Mouse (Mus musculus) limb, embryonic 15.5 days (tissue): ENCODE data around the gene Srxn1. TPM values are rescaled to one million over a fixed set of nuclear protein-coding genes. Genes with fewer than 3 reads are reported as not detected.

Experiments
- ATAC-seq: fragments of 200-750 bp; cut with Nextera tagmentation; 2 replicates; pipeline ENCODE4 v1.8.0; 2017; ENCODE audit warnings: low read depth, moderate TSS enrichment; ENCODE audit not compliant: insufficient number of reproducible peaks, low FRiP score, low TSS enrichment
- H3K27ac ChIP-seq: fragments of 300-500 bp; sonication (generic); 2 replicates; pipeline ENCODE4 v1.5.1; 2015; ENCODE audit warnings: moderate library complexity, mild to moderate bottlenecking, inconsistent platforms
- H3K27me3 ChIP-seq: fragments of 300-500 bp; sonication (generic); 2 replicates; pipeline ENCODE4 v1.6.1; 2015; ENCODE audit warnings: inconsistent platforms
- H3K36me3 ChIP-seq: fragments of 300-500 bp; sonication (generic); 2 replicates; pipeline ENCODE4 v1.6.1; 2015; ENCODE audit warnings: inconsistent platforms
- H3K4me1 ChIP-seq: fragments of 300-500 bp; sonication (generic); 2 replicates; pipeline ENCODE4 v1.6.1; 2015; ENCODE audit warnings: inconsistent platforms
- H3K4me2 ChIP-seq: fragments of 300-500 bp; sonication (generic); 2 replicates; pipeline ENCODE4 v1.6.1; 2015; ENCODE audit warnings: mild to moderate bottlenecking, inconsistent platforms
- H3K4me3 ChIP-seq: fragments of 300-500 bp; sonication (generic); 2 replicates; pipeline ENCODE4 v1.5.1; 2015; ENCODE audit warnings: mild to moderate bottlenecking, inconsistent platforms
- H3K9ac ChIP-seq: fragments of 300-500 bp; sonication (generic); 2 replicates; pipeline ENCODE4 v1.6.1; 2015; ENCODE audit warnings: inconsistent platforms
- H3K9me3 ChIP-seq: fragments of 300-500 bp; sonication (generic); 2 replicates; pipeline ENCODE4 v1.6.1; 2016; ENCODE audit warnings: inconsistent platforms
- WGBS: fragments of 180-500 bp; shearing (Covaris S2); methylation state at CpG from one replicate; pipeline ENCODE4 v1.1.7; 2015; 5-methylcytosine and 5-hydroxymethylcytosine counted together
- polyA plus RNA-seq: library from polyadenylated mRNA; unstranded; fragments of >200 nt; fragmentation: Nextera tagmentation; extraction: Ambion mirVana; gene quantifications from 2 replicates; pipeline ENCODE4 v1.2.1, GENCODE M21; 2015

Srxn1 gene
- polyA plus RNA-seq, 1 experiment from 2014 or later, result 11.3 TPM

DNA sequence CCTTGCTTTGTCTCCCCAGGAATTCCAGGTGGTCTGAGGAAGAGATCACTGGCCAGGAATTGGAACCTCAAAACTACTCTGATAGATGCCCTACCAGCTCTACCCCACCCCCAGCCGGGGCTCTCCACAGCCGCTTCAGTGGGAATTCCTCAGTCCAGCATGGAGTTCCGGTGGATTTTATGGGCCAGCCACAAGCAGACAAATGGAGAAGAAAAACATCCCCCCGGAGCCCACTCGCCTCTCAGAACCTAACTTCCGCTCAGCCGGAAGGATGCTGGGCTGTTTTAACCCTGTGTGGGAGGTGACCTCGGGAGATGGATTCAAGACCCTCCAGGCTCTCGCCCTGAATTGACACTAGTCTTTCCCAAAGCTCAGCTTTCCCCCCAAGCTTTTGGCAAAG, 26.7 kb downstream of the Srxn1 start:
- H3K4me1 ChIP-seq, result peaks cover 13% of the 10 kb centered on the region

DNA sequence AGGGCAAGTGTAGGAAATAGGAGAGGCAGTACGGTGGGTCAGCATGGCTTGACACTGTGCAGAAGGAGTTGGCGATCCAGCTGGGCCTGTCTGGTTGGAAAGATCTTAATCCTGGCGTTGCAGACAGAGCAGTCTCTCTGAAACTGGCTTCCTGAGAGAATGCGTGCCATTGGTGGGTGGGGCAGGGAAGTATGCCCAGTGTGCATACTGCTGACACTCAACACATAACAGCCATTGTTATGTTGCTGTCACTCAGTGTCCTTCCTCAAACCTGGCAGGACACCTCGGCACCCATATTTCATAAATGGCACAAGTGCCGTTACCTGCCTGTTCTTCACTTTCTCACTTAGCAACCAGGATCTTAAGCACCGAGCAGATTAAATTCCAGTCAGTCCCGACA, 27.4 kb downstream of the Srxn1 start:
- no peaks in the 10 kb centered on the region for H3K27me3 ChIP-seq
- no peak for ATAC-seq
- no peak overlapping the region for H3K4me2 ChIP-seq
- no peak overlapping the region for H3K27ac ChIP-seq
- H3K9ac ChIP-seq, result no peak overlapping the region
- H3K36me3 ChIP-seq, result no peaks in the 10 kb centered on the region
- H3K4me1 ChIP-seq, result peaks cover 13% of the 10 kb centered on the region
- H3K9me3 ChIP-seq, result no peaks in the 10 kb centered on the region
- 50% methylated on average over 8 of the region's 8 CpGs for WGBS
- no peak overlapping the region for H3K4me3 ChIP-seq

More for the DNA sequence above, 26.7 kb downstream of the Srxn1 start:
- Histone ChIP-seq H3K27me3 (no peaks in the 10 kb centered on the region), H3K9me3 (no peaks in the 10 kb centered on the region), H3K9ac (no peak overlapping the region), H3K4me3 (no peak overlapping the region), H3K27ac (no peak overlapping the region), H3K36me3 (no peaks in the 10 kb centered on the region), H3K4me2 (no peak overlapping the region)
- ATAC-seq, result no peak
- WGBS, result 18% methylated on average over 9 of the region's 9 CpGs

DNA sequence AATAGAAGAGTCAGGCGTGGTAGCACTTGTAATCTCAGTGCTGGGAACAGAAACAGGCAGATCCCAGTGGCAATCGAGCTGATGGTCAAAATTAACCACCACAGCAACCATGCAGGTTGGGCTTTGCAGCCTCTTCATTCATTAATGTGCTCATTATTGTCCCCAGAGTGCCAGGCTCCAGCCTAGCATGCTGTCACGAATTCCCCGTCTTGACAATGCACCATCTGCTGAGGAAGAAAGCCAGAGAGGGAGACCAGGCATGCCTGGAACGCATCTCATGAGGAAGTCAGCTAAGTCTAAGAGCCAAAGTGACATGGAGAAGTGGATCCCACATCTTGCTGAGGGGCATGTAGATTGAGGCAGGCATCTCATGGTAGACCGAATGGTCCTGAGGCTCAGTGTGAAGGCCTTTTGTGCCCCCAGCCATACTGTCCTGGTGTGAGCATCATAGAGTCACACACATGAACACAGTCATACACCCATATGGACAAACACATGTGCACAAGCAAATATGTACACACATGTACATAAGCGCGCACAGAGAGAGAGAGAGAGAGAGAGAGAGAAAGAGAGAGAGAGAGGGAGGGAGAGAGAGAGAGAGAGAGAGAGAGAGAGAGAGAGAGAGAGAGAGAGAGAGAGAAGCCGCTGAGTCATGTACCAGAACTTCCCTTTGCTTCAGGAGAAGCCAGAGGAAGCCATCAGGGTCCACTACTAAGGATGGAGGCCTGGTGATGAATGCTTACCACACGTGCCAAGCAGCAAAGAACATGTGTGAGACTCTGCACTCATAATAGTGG, 34.1 kb downstream of the Srxn1 start:
- WGBS, result 73% methylated on average over 10 of the region's 10 CpGs
- Histone ChIP-seq H3K4me1 (peaks cover 32% of the 10 kb centered on the region), H3K9me3 (no peaks in the 10 kb centered on the region), H3K27ac (no peak overlapping the region), H3K36me3 (no peaks in the 10 kb centered on the region), H3K4me2 (no peak overlapping the region), H3K4me3 (no peak overlapping the region), H3K27me3 (peaks cover 41% of the 10 kb centered on the region), H3K9ac (no peak overlapping the region)
- ATAC-seq, result no peak

DNA sequence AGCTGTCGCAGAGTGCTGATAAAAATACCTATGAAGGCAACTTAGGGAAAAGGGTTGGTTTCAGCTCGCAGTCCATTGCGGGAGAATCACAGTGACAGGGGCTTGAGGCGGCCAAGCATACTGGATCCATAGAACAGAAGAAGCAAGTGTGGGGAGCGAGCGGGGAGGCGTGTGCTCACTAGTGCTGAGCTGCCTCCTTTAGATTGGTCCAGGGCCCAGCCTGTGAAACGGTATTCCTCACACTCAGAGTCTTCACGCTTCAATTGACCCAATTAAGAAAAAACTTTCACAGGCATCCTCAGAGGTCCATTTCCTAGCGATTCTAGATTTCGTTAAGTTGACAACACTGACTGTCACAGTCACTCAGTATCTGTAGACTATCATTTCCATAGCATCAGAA, 35.6 kb downstream of the Srxn1 start:
- Histone ChIP-seq H3K4me3 (no peak overlapping the region), H3K27me3 (peaks cover 55% of the 10 kb centered on the region), H3K4me1 (peaks cover 32% of the 10 kb centered on the region), H3K9me3 (no peaks in the 10 kb centered on the region), H3K27ac (no peak overlapping the region), H3K36me3 (no peaks in the 10 kb centered on the region), H3K9ac (no peak overlapping the region), H3K4me2 (no peak overlapping the region)
- ATAC-seq, result no peak
- 43% methylated on average over 11 of the region's 11 CpGs for WGBS

DNA sequence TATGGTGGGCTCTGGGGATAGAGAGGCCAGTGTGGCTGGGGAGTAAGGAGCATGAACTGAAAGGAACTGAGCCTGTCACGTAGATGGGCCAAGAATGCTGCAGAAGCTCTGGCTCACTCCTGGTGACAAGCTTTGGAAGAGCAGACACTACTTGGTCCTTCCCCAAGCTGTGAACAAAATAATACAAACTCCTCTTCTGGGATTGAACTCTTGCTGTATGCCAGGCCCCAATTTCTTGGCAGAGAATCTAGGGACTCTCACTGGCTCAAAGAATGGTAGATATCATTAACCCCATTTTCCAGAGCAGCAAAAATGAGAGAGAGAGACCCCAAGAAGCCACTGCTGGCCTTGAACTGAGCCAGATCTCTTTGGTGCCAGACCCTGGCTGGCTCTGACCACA, 36.2 kb downstream of the Srxn1 start:
- Histone ChIP-seq H3K4me2 (peak overlapping the region; percentile 55), H3K4me1 (peaks cover 32% of the 10 kb centered on the region)

DNA sequence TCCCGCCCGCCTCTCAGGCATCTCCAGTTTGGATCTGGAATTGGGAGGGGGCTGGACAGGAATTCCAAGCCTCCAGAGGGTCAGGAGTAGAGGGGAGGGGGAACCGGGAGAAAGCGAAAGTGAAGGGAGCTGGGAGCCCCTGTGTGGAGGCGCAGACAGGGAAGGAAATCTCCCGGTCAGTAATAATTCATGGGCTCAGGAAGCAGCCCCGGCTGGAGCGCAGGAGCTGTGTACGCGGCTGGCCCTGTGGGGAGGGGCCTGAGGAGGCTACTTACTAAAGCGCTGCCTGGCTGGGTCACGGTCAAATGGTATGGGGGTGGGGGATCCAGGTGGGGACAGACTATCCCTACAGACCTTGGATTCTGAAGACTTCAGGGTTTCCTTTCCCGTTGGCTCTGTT, 36.7 kb downstream of the Srxn1 start:
- Histone ChIP-seq H3K9ac (no peak overlapping the region), H3K9me3 (no peaks in the 10 kb centered on the region), H3K4me1 (peaks cover 32% of the 10 kb centered on the region), H3K4me3 (peak overlapping the region; percentile 36), H3K36me3 (no peaks in the 10 kb centered on the region), H3K27me3 (peaks cover 55% of the 10 kb centered on the region), H3K27ac (no peak overlapping the region), H3K4me2 (peak overlapping the region; percentile 55)
- no peak for ATAC-seq
- WGBS, result 2% methylated on average over 13 of the region's 13 CpGs

More for the DNA sequence above, 36.2 kb downstream of the Srxn1 start:
- H3K27me3 ChIP-seq, result peaks cover 55% of the 10 kb centered on the region
- ATAC-seq, result no peak
- WGBS, result 38% methylated on average over 1 of the region's 1 CpGs
- H3K27ac ChIP-seq, result no peak overlapping the region
- no peaks in the 10 kb centered on the region for H3K36me3 ChIP-seq
- no peak overlapping the region for H3K9ac ChIP-seq
- peak overlapping the region; percentile 36 for H3K4me3 ChIP-seq
- no peaks in the 10 kb centered on the region for H3K9me3 ChIP-seq

DNA sequence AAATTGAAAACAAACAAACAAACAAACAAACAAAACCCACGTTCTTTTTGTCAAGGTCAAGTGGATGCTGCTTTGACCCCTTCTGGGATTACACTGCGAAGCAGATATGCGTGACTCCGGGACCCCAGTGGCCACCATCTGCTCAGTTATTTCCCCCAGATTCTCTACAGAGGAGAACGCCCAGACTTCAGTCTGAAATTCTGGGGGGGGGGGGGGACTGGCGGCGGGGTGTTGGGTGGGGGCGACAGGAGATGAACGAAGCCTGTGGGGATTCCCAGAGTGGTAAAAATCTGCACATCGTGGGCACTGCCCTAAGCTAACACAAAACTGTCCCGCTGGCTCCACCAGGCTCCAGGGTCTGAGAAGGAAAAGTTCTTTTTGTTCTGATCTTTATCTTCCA, 37.3 kb downstream of the Srxn1 start:
- Histone ChIP-seq H3K27me3 (peaks cover 57% of the 10 kb centered on the region), H3K4me2 (peak overlapping the region; percentile 93; the same call in 1 of the 2 replicates), H3K9ac (no peak overlapping the region), H3K36me3 (no peaks in the 10 kb centered on the region), H3K9me3 (no peaks in the 10 kb centered on the region), H3K27ac (no peak overlapping the region), H3K4me1 (peaks cover 32% of the 10 kb centered on the region), H3K4me3 (peak overlapping the region; percentile 49)
- WGBS, result 3% methylated on average over 11 of the region's 11 CpGs
- no peak for ATAC-seq

DNA sequence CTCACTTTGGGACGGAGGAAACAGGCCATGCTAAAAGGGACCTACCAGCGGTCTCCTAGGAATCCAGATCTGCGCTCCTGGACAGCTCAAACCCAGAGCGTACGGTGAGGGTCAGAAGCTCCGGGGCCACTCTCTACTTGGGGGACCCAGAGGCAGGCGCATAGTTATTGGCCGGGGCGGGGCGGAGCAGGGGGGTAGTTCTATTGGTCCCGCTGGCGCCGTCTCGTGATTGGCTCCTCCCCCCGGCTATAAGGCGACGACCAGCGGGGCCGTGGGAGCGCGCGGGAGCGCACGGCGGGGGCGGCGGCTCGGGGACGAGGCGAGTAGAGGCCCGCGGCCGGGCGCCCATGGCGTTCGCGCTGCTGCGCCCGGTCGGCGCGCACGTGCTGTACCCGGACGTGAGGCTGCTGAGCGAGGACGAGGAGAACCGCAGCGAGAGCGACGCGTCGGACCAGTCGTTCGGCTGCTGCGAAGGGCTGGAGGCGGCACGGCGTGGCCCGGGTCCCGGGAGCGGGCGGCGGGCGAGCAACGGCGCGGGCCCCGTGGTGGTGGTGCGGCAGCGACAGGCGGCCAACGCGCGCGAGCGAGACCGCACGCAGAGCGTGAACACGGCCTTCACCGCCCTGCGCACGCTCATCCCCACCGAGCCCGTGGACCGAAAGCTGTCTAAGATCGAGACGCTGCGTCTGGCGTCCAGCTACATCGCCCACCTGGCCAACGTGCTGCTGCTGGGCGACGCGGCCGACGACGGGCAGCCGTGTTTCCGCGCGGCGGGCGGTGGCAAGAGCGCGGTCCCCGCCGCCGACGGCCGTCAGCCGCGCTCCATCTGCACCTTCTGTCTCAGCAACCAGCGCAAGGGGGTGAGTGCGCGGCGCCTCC, 38.2 kb downstream of the Srxn1 start, which contains the start of gene Tcf15:
Tcf15 (plus strand) TSS at position 283 of the 879 bp plus-strand sequence.
- ATAC-seq, result peak; percentile 70; the same call in 1 of the 2 replicates
- WGBS, result under 1% methylated on average over 114 of the region's 118 CpGs
- Histone ChIP-seq H3K9ac (peak within 1 kb of the TSS; percentile 26; the same call in 1 of the 2 replicates), H3K4me3 (peak within 1 kb of the TSS; percentile 49), H3K36me3 (no peaks in the 10 kb centered on the region), H3K4me2 (peak within 1 kb of the TSS; percentile 93), H3K9me3 (no peaks in the 10 kb centered on the region), H3K27me3 (peaks cover 57% of the 10 kb centered on the region), H3K27ac (no peak within 1 kb of the TSS), H3K4me1 (peaks cover 32% of the 10 kb centered on the region)

DNA sequence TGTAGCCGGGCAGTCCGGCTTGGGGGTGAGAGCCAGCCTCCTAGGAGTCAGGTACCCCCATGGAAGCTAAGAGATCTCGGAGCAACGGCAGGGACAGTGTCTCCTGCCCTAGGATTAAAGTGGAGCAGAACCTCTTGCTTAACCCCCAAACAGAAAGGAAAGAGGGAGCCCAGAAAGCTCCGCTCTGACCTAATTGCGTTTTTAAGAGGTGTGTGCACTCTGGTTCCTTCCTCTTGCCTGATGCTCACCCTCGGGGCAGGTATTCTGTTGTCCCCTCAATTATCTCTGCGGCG, 38.8 kb downstream of the Srxn1 start:
- Histone ChIP-seq H3K4me1 (peaks cover 32% of the 10 kb centered on the region), H3K9me3 (no peaks in the 10 kb centered on the region), H3K4me2 (peak overlapping the region; percentile 93), H3K9ac (peak overlapping the region; percentile 26; the same call in 1 of the 2 replicates), H3K4me3 (peak overlapping the region; percentile 49), H3K27me3 (peaks cover 57% of the 10 kb centered on the region), H3K36me3 (no peaks in the 10 kb centered on the region), H3K27ac (no peak overlapping the region)
- WGBS, result 17% methylated on average over 9 of the region's 9 CpGs
- ATAC-seq, result no peak

DNA sequence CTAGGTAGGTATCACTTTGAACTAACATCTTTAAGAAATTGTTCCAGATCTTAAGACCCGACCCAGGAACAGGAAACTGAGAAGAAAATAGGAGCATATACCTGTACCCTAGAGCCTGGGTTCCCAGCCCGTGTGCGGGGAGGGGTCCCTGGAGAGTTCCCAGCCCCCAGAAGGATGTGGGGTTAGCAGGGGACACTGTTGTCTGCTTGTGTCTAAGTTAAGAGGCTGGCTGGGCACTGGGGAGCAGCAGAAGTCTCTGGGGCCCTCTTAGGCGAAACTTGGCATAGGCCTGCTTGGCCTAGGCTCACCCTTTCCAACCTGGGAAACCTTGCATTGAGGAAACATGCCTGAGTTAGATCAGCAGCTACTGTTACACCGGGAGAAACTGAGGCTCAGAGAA, 39.2 kb downstream of the Srxn1 start:
- H3K4me3 ChIP-seq, result peak overlapping the region; percentile 49
- H3K4me2 ChIP-seq, result no peak overlapping the region
- H3K36me3 ChIP-seq, result no peaks in the 10 kb centered on the region
- no peak for ATAC-seq
- H3K9me3 ChIP-seq, result no peaks in the 10 kb centered on the region
- peaks cover 57% of the 10 kb centered on the region for H3K27me3 ChIP-seq
- no peak overlapping the region for H3K9ac ChIP-seq
- H3K4me1 ChIP-seq, result peaks cover 32% of the 10 kb centered on the region
- 62% methylated on average over 5 of the region's 5 CpGs for WGBS
- no peak overlapping the region for H3K27ac ChIP-seq

DNA sequence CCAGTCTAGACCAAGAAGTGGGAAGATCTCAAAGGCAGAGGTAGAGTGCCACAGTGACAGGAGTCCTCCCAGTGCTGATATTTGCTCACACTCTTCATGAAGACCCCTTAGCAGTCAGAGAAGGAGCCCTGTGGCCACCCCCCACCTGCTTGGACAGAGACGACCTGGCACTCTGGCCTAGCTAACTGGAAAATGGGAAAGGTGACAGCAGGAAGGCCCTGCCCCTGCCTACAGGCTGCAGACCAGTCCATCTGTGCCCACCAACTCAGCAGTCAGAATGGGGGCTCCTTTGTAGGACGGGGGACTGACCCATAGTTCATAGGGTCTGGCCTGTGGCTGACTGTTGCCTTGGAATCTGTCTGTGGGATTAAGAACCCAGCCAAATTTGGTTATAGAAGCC, 40.4 kb downstream of the Srxn1 start:
- Histone ChIP-seq H3K27me3 (peaks cover 52% of the 10 kb centered on the region), H3K4me3 (no peak overlapping the region), H3K9me3 (no peaks in the 10 kb centered on the region), H3K9ac (no peak overlapping the region), H3K4me1 (peaks cover 32% of the 10 kb centered on the region), H3K4me2 (no peak overlapping the region), H3K27ac (no peak overlapping the region), H3K36me3 (no peaks in the 10 kb centered on the region)
- no peak for ATAC-seq
- 61% methylated on average over 2 of the region's 2 CpGs for WGBS

DNA sequence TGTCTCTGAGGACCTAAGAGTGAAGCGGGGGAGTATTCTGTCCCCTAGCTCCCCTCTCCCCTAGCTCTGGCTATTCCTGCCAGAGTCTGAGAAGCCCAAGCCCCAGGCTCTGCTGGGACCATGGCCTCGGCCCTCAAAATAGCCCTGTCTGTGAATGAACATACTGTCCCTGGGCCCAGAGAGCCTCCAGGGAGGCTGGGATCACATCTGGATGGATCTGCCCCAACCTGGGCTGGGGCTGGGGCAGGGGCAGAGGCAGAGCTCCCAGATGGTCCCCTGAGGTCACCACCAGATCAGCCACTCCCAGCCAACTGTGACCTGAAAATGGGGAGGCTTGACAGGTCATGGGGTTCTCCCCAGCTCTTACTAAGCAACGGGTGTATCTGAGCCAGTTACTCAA, 41.8 kb downstream of the Srxn1 start:
- ATAC-seq, result no peak
- Histone ChIP-seq H3K4me2 (no peak overlapping the region), H3K4me3 (no peak overlapping the region), H3K27ac (no peak overlapping the region), H3K4me1 (peaks cover 23% of the 10 kb centered on the region), H3K9ac (no peak overlapping the region), H3K27me3 (peaks cover 40% of the 10 kb centered on the region), H3K36me3 (no peaks in the 10 kb centered on the region), H3K9me3 (no peaks in the 10 kb centered on the region)
- WGBS, result 56% methylated on average over 3 of the region's 3 CpGs
